Mouse (Mus musculus) olfactory bulb, adult 2 months (tissue): ENCODE measurements at regions not wholly inside any gene's neighbourhood (a gene's known extent, or its start where the extent isn't known, plus 50 kb on each side); places are given as distances from the start of the nearest gene placed in this dataset.
A peak's percentile ranks its signal among the peaks of the same experiment; 100 is the strongest.

Experiments
- H3K27ac ChIP-seq: fragments of 200-500 bp; 2 replicates; pipeline ENCODE4 v1.5.1; 2012; ENCODE audit warnings: low read depth, low read length; ENCODE audit not compliant: insufficient read depth
- H3K4me1 ChIP-seq: fragments of 200-500 bp; 2 replicates; pipeline ENCODE4 v1.6.1; 2012; ENCODE audit warnings: low read length; ENCODE audit not compliant: control insufficient read depth, insufficient read depth
- H3K4me3 ChIP-seq: fragments of 200-500 bp; 2 replicates; pipeline ENCODE4 v1.5.1; 2012; ENCODE audit warnings: mild to moderate bottlenecking, low read depth, low read length, moderate library complexity; ENCODE audit not compliant: insufficient read depth
- CTCF ChIP-seq: fragments of 200-500 bp; IDR thresholded peaks from 2 replicates; pipeline ENCODE4 v1.5.1; 2012; ENCODE audit warnings: low read depth, mild to moderate bottlenecking, low read length, moderate library complexity; ENCODE audit not compliant: insufficient read depth
- POLR2A ChIP-seq: fragments of 200-500 bp; IDR thresholded peaks from 2 replicates; pipeline ENCODE4 v1.6.1; 2012; ENCODE audit warnings: mild to moderate bottlenecking, low read depth, low read length, moderate library complexity; ENCODE audit not compliant: insufficient read depth
- WGBS: fragments of 180-500 bp; shearing (Covaris S2); methylation state at CpG from one replicate; pipeline ENCODE4 v1.1.7; 2018; 5-methylcytosine and 5-hydroxymethylcytosine counted together

GRCm38 (mm10) chr15:8868021-8868420, 99.7 kb upstream of the Ranbp3l start:
- H3K4me3 ChIP-seq: no peak overlapping the region
- TF ChIP-seq CTCF: no peak
- TF ChIP-seq POLR2A: no peak
- WGBS: 91% methylated on average over 2 of the region's 2 CpGs
- H3K4me1 ChIP-seq: peaks cover 6% of the 10 kb centered on the region; the same call in 1 of the 2 replicates
- no peak overlapping the region for H3K27ac ChIP-seq

- Histone ChIP-seq H3K27ac (no peak overlapping the region), H3K4me3 (no peak overlapping the region), H3K4me1 (peaks cover 6% of the 10 kb centered on the region; the same call in 1 of the 2 replicates)
- WGBS: 40% methylated on average over 7 of the region's 7 CpGs
- no peak for TF ChIP-seq CTCF
- no peak for TF ChIP-seq POLR2A
These were observed 100.4 kb upstream of the Ranbp3l start for GRCm38 (mm10) chr15:8867160-8867891.

- Histone ChIP-seq H3K4me3 (no peak overlapping the region), H3K4me1 (peaks cover 6% of the 10 kb centered on the region; the same call in 1 of the 2 replicates), H3K27ac (peak overlapping the region; percentile 73; the same call in 1 of the 2 replicates)
- TF ChIP-seq CTCF (no peak), POLR2A (no peak)
- WGBS: 47% methylated on average over 8 of the region's 8 CpGs
These were observed 102.4 kb upstream of the Ranbp3l start for GRCm38 (mm10) chr15:8865089-8865933.

- Histone ChIP-seq H3K4me3 (no peak overlapping the region), H3K4me1 (no peaks in the 10 kb centered on the region), H3K27ac (no peak overlapping the region)
- WGBS: 50% methylated on average over 11 of the region's 11 CpGs
- TF ChIP-seq POLR2A (no peak), CTCF (no peak)
These were observed 111.2 kb upstream of the Ranbp3l start for GRCm38 (mm10) chr15:8856419-8857084.

GRCm38 (mm10) chr15:8855511-8855910, 112.2 kb upstream of the Ranbp3l start:
- Histone ChIP-seq H3K27ac (no peak overlapping the region), H3K4me3 (no peak overlapping the region), H3K4me1 (no peaks in the 10 kb centered on the region)
- TF ChIP-seq CTCF: no peak
- TF ChIP-seq POLR2A: no peak
- 98% methylated on average over 3 of the region's 3 CpGs for WGBS

GRCm38 (mm10) chr15:8854336-8854735, 113.4 kb upstream of the Ranbp3l start:
- Histone ChIP-seq H3K4me1 (no peaks in the 10 kb centered on the region), H3K4me3 (no peak overlapping the region), H3K27ac (no peak overlapping the region)
- WGBS: 75% methylated on average over 7 of the region's 7 CpGs
- no peak for TF ChIP-seq POLR2A
- TF ChIP-seq CTCF: no peak

GRCm38 (mm10) chr15:8850996-8851395, 116.8 kb upstream of the Ranbp3l start:
- 84% methylated on average over 1 of the region's 1 CpGs for WGBS
- Histone ChIP-seq H3K4me1 (no peaks in the 10 kb centered on the region), H3K4me3 (no peak overlapping the region), H3K27ac (no peak overlapping the region)
- no peak for TF ChIP-seq POLR2A
- no peak for TF ChIP-seq CTCF

GRCm38 (mm10) chr15:8849413-8849812, 118.3 kb upstream of the Ranbp3l start:
- Histone ChIP-seq H3K4me1 (no peaks in the 10 kb centered on the region), H3K4me3 (no peak overlapping the region), H3K27ac (no peak overlapping the region)
- TF ChIP-seq CTCF: no peak
- WGBS: 54% methylated on average over 5 of the region's 5 CpGs

GRCm38 (mm10) chr15:8842129-8842528, 125.6 kb upstream of the Ranbp3l start:
- TF ChIP-seq CTCF (no peak), POLR2A (no peak)
- WGBS: 79% methylated on average over 9 of the region's 9 CpGs
- Histone ChIP-seq H3K27ac (no peak overlapping the region), H3K4me1 (no peaks in the 10 kb centered on the region), H3K4me3 (no peak overlapping the region)
